In genomic region chr2:170384770-170385169, GRCm38 (mm10) we compare ENCODE assay signal across 25 mouse cellular contexts. TPM values are rescaled to one million over a fixed set of nuclear protein-coding genes. Genes with fewer than 3 reads are reported as not detected.
DNase-seq lines count a peak whose midpoint lies in the region; ATAC-seq and TF ChIP-seq lines count a peak whose summit lies in the region.
"Had no signal": no experiment of that assay in that cellular context is flagged by ENCODE, and none has a peak within 500 bp of the region (broad histone marks: within the 10 kb centered on the region; RNA-seq: fewer than 3 reads in every experiment).

No protein-coding gene starts in this region.

- no peaks in the 10 kb centered on the region for H3K79me2 ChIP-seq in C2C12 (ENCODE audit: control insufficient read depth, insufficient read depth)

- H3K27me3 ChIP-seq in heart, embryonic 12.5 days (replicated peaks): no peaks in the 10 kb centered on the region
- peaks cover under 1% of the 10 kb centered on the region for H3K27me3 ChIP-seq in C2C12 (ENCODE audit: control insufficient read depth, insufficient read depth, insufficient read length)
- H3K27me3 ChIP-seq in midbrain, postnatal 0 days (ENCODE audit: insufficient read depth, low read length): no peaks in the 10 kb centered on the region
- H3K27me3 ChIP-seq in limb, embryonic 10.5 days (ENCODE audit: low read depth, poor library complexity, severe bottlenecking): no peaks in the 10 kb centered on the region
- H3K27me3 ChIP-seq: forebrain, embryonic 12.5 days; heart, embryonic 13.5 days; hindbrain, embryonic 13.5 days; limb, embryonic 15.5 days; midbrain, embryonic 15.5 days; neural tube, embryonic 13.5 days had no signal

- H3K4me2 ChIP-seq in heart, embryonic 12.5 days: no peak overlapping the region
- H3K4me2 ChIP-seq in midbrain, postnatal 0 days (ENCODE audit: low read depth, low read length, poor library complexity, severe bottlenecking): no peak overlapping the region
- H3K4me2 ChIP-seq: forebrain, embryonic 12.5 days; heart, embryonic 13.5 days; hindbrain, embryonic 13.5 days; limb, embryonic 15.5 days; midbrain, embryonic 15.5 days; neural tube, embryonic 13.5 days had no signal

- H3K9ac ChIP-seq in heart, embryonic 12.5 days: no peak overlapping the region
- H3K9ac ChIP-seq in midbrain, postnatal 0 days (replicated peaks; ENCODE audit: low read length, poor library complexity, severe bottlenecking): no peak overlapping the region
- H3K9ac ChIP-seq: forebrain, embryonic 12.5 days; heart, embryonic 13.5 days; hindbrain, embryonic 13.5 days; limb, embryonic 15.5 days; midbrain, embryonic 15.5 days; neural tube, embryonic 13.5 days had no signal

- peaks cover 8% of the 10 kb centered on the region for H3K9me3 ChIP-seq in heart, embryonic 12.5 days (replicated peaks)
- no peaks in the 10 kb centered on the region for H3K9me3 ChIP-seq in midbrain, postnatal 0 days (ENCODE audit: low read length)
- no peaks in the 10 kb centered on the region for H3K9me3 ChIP-seq in limb, embryonic 10.5 days (replicated peaks)
- H3K9me3 ChIP-seq: forebrain, embryonic 12.5 days; hindbrain, embryonic 13.5 days; limb, embryonic 15.5 days; midbrain, embryonic 15.5 days; neural tube, embryonic 13.5 days had no signal

- no peak overlapping the region for H3ac ChIP-seq in C2C12 (ENCODE audit: control insufficient read depth, insufficient read length, low read depth)

- no peak overlapping the region for H3K4me3 ChIP-seq in gastrocnemius, adult 2 months
- no peak overlapping the region for H3K4me3 ChIP-seq in heart, embryonic 12.5 days
- no peak overlapping the region for H3K4me3 ChIP-seq in C2C12 (ENCODE audit: insufficient read depth, poor library complexity, severe bottlenecking)
- H3K4me3 ChIP-seq in midbrain, postnatal 0 days (ENCODE audit: low read depth, low read length): no peak overlapping the region
- no peak overlapping the region for H3K4me3 ChIP-seq in limb, embryonic 10.5 days
- H3K4me3 ChIP-seq: forebrain, embryonic 12.5 days; heart, embryonic 13.5 days; hindbrain, embryonic 13.5 days; left cerebral cortex, adult 2 months; limb, embryonic 15.5 days; midbrain, embryonic 15.5 days; myocyte; neural tube, embryonic 13.5 days had no signal

- H3K36me3 ChIP-seq in heart, embryonic 12.5 days: no peaks in the 10 kb centered on the region
- no peaks in the 10 kb centered on the region for H3K36me3 ChIP-seq in C2C12 (ENCODE audit: control insufficient read depth, insufficient read depth)
- H3K36me3 ChIP-seq in midbrain, postnatal 0 days (ENCODE audit: insufficient read depth, low read length): no peaks in the 10 kb centered on the region
- H3K36me3 ChIP-seq in limb, embryonic 10.5 days: no peaks in the 10 kb centered on the region
- H3K36me3 ChIP-seq: forebrain, embryonic 12.5 days; heart, embryonic 13.5 days; hindbrain, embryonic 13.5 days; limb, embryonic 15.5 days; midbrain, embryonic 15.5 days; neural tube, embryonic 13.5 days had no signal

- H3K79me3 ChIP-seq in C2C12 (ENCODE audit: low read depth): no peaks in the 10 kb centered on the region

- intact Hi-C loops in gastrocnemius, adult 2 months (cut with DNase I): no loop called here
- intact Hi-C loops in heart, postnatal 10 days (cut with DNase I): no loop called here

- ATAC-seq in heart, embryonic 12.5 days (ENCODE audit: insufficient number of reproducible peaks, low FRiP score): no peak
- no peak for ATAC-seq in midbrain, postnatal 0 days (ENCODE audit: low FRiP score)
- ATAC-seq: midbrain, embryonic 15.5 days had no signal

- DNase-seq in gastrocnemius, adult 18-20 months (ENCODE audit: low spot score): peak; percentile 42
- no peak for DNase-seq in gastrocnemius, adult 2 months
- peak; percentile 19 to 46 for DNase-seq in heart, postnatal 10 days
- DNase-seq in lung, postnatal 14 days: peak; percentile 9
- no peak for DNase-seq in midbrain, postnatal 0 days (ENCODE audit: low spot score)
- DNase-seq in limb, embryonic 10.5 days (ENCODE audit: low spot score): no peak
- DNase-seq: adrenal gland, postnatal 14 days; B cell, adult 2 months; cerebellum, adult 9-11 months; kidney, adult 18-20 months; kidney, postnatal 4 days; retina, postnatal 1 day; thymus, adult 18-20 months; thymus, postnatal 36 days had no signal

- H3K27ac ChIP-seq in gastrocnemius, adult 2 months: no peak overlapping the region
- no peak overlapping the region for H3K27ac ChIP-seq in heart, embryonic 12.5 days (ENCODE audit: poor library complexity, severe bottlenecking)
- no peak overlapping the region for H3K27ac ChIP-seq in midbrain, postnatal 0 days (ENCODE audit: low read depth, low read length)
- H3K27ac ChIP-seq in limb, embryonic 10.5 days: no peak overlapping the region
- H3K27ac ChIP-seq: forebrain, embryonic 12.5 days; heart, embryonic 13.5 days; hindbrain, embryonic 13.5 days; left cerebral cortex, adult 2 months; limb, embryonic 15.5 days; macrophage; midbrain, embryonic 15.5 days; neural tube, embryonic 13.5 days had no signal

- WGBS in heart, embryonic 12.5 days: 91% methylated on average over 1 of the region's 1 CpGs
- WGBS in midbrain, postnatal 0 days: 89% methylated on average over 1 of the region's 1 CpGs
- WGBS in limb, embryonic 10.5 days: 93% methylated on average over 1 of the region's 1 CpGs

- no peak for TF ChIP-seq CTCF in gastrocnemius, adult 2 months (IDR thresholded peaks at IDR 0.05)
- TF ChIP-seq CTCF in C2C12 (IDR thresholded peaks at IDR 0.05; ENCODE audit: control insufficient read depth, insufficient read depth, insufficient read length): no peak
- no peak for TF ChIP-seq CTCF in midbrain, postnatal 0 days (IDR thresholded peaks at IDR 0.05)

- H3K4me1 ChIP-seq in heart, embryonic 12.5 days (replicated peaks): no peaks in the 10 kb centered on the region
- H3K4me1 ChIP-seq in midbrain, postnatal 0 days (ENCODE audit: insufficient read depth, low read length): no peaks in the 10 kb centered on the region
- peaks cover 3% of the 10 kb centered on the region; the same call in 1 of the 2 replicates for H3K4me1 ChIP-seq in limb, embryonic 10.5 days
- H3K4me1 ChIP-seq: forebrain, embryonic 12.5 days; hindbrain, embryonic 13.5 days; limb, embryonic 15.5 days; midbrain, embryonic 15.5 days; neural tube, embryonic 13.5 days had no signal

TF ChIP-seq in C2C12, 6 proteins besides CTCF, POLR2A, EP300 and RAD21:
- TF ChIP-seq USF1 (IDR thresholded peaks at IDR 0.05; ENCODE audit: low read depth) (no peak), FOSL1 (IDR thresholded peaks at IDR 0.05; ENCODE audit: insufficient read depth, low read length, poor library complexity, severe bottlenecking) (no peak), MAX (IDR thresholded peaks at IDR 0.05) (no peak), CEBPB (IDR thresholded peaks at IDR 0.05; ENCODE audit: low read depth) (peak; percentile 28)

RNA-seq across cellular contexts. Expression of gene Bcas1, which starts 42.9 kb away (rescaled TPM):
- total RNA-seq in gastrocnemius, adult 18-20 months (2021): 1 to 10 TPM in 1 of 2 experiments, under 1 TPM in 1; 0.68 to 1.4 TPM
- under 1 TPM; 0.50 to 0.89 TPM for total RNA-seq in gastrocnemius, adult 2 months (2021)
- under 1 TPM; 0.48 to 0.69 TPM for total RNA-seq in heart, postnatal 10 days (2021)
- 0.74 and 1.1 TPM in 2 replicates for polyA plus RNA-seq in heart, embryonic 12.5 days (2016; fragmentation: Nextera tagmentation; extraction: Ambion mirVana)
- not detected for polyA plus RNA-seq in C2C12 (2012; fragmentation: generic; extraction: Trizol)
- total RNA-seq in midbrain, postnatal 0 days (2014; rRNA removed): 9.4 and 9.6 TPM in 2 replicates
- 7.5 and 8.5 TPM in 2 replicates for polyA plus RNA-seq in midbrain, postnatal 0 days (2015; fragmentation: Nextera tagmentation; extraction: Ambion mirVana)
- 0.23 and 0.45 TPM in 2 replicates for polyA plus RNA-seq in limb, embryonic 10.5 days (2016; fragmentation: Nextera tagmentation; extraction: Ambion mirVana)
- polyA plus RNA-seq: macrophage had no signal

Comparison
In these comparisons a context has a peak if more than half of its experiments do, and no peak if none do; other contexts are left out.
1. DNase-seq: peak in gastrocnemius, adult 18-20 months (single experiment), heart, postnatal 10 days (2 of 2) and lung, postnatal 14 days (single experiment); none in gastrocnemius, adult 2 months (single experiment), midbrain, postnatal 0 days (single experiment) and limb, embryonic 10.5 days (single experiment).